Mouse (Mus musculus): ENCODE results near the gene Map1lc3b. TPM values are rescaled to one million over a fixed set of nuclear protein-coding genes. Genes with fewer than 3 reads are reported as not detected.

Map1lc3b gene
- polyA plus RNA-seq, 1 experiment from 2014 or later, result 231 TPM

- H3K27ac ChIP-seq (ENCODE audit: low read depth), result no peak overlapping the region
- H3K27me3 ChIP-seq (replicated peaks; ENCODE audit: control insufficient read depth, insufficient read depth, low read length), result no peaks in the 10 kb centered on the region
- no peaks in the 10 kb centered on the region for H3K4me1 ChIP-seq (replicated peaks; ENCODE audit: control insufficient read depth, insufficient read depth, low read length)
- peaks cover 79% of the 10 kb centered on the region for H3K36me3 ChIP-seq (ENCODE audit: control insufficient read depth, insufficient read depth, low read length)
- ATAC-seq (replicated peaks; ENCODE audit: low FRiP score, low TSS enrichment, low read depth) (no peak), DNase-seq (ENCODE audit: low spot score) (no peak)
- no peak overlapping the region for H3K9ac ChIP-seq (ENCODE audit: low read length)
- 92% methylated on average over 5 of the region's 5 CpGs for WGBS
- H3K9me3 ChIP-seq (ENCODE audit: control insufficient read depth, low read length), result no peaks in the 10 kb centered on the region
- H3K4me3 ChIP-seq (ENCODE audit: low read depth, low read length), result no peak overlapping the region
- no peak overlapping the region for H3K4me2 ChIP-seq (ENCODE audit: low read length)
Measured at GRCm38 (mm10) chr8:121607661-121608060, 17.5 kb downstream of the Map1lc3b start.

GRCm38 (mm10) chr8:121609251-121609650 is 19.1 kb downstream of the Map1lc3b start:
- DNase-seq (ENCODE audit: low spot score) (no peak), ATAC-seq (replicated peaks; ENCODE audit: low FRiP score, low TSS enrichment, low read depth) (no peak)
- Histone ChIP-seq H3K9ac (ENCODE audit: low read length) (no peak overlapping the region), H3K27ac (ENCODE audit: low read depth) (no peak overlapping the region), H3K4me1 (replicated peaks; ENCODE audit: control insufficient read depth, insufficient read depth, low read length) (no peaks in the 10 kb centered on the region), H3K36me3 (ENCODE audit: control insufficient read depth, insufficient read depth, low read length) (peaks cover 65% of the 10 kb centered on the region), H3K4me3 (ENCODE audit: low read depth, low read length) (no peak overlapping the region), H3K9me3 (ENCODE audit: control insufficient read depth, low read length) (no peaks in the 10 kb centered on the region), H3K27me3 (replicated peaks; ENCODE audit: control insufficient read depth, insufficient read depth, low read length) (no peaks in the 10 kb centered on the region), H3K4me2 (ENCODE audit: low read length) (no peak overlapping the region)
- 88% methylated on average over 15 of the region's 15 CpGs for WGBS

GRCm38 (mm10) chr8:121609916-121610315 is 19.8 kb downstream of the Map1lc3b start:
- Histone ChIP-seq H3K4me1 (replicated peaks; ENCODE audit: control insufficient read depth, insufficient read depth, low read length) (no peaks in the 10 kb centered on the region), H3K9ac (ENCODE audit: low read length) (no peak overlapping the region), H3K27ac (ENCODE audit: low read depth) (no peak overlapping the region), H3K27me3 (replicated peaks; ENCODE audit: control insufficient read depth, insufficient read depth, low read length) (no peaks in the 10 kb centered on the region), H3K9me3 (ENCODE audit: control insufficient read depth, low read length) (no peaks in the 10 kb centered on the region), H3K4me3 (ENCODE audit: low read depth, low read length) (no peak overlapping the region), H3K36me3 (ENCODE audit: control insufficient read depth, insufficient read depth, low read length) (peaks cover 58% of the 10 kb centered on the region), H3K4me2 (ENCODE audit: low read length) (no peak overlapping the region)
- DNase-seq (ENCODE audit: low spot score) (no peak), ATAC-seq (replicated peaks; ENCODE audit: low FRiP score, low TSS enrichment, low read depth) (no peak)
- WGBS, result 94% methylated on average over 11 of the region's 11 CpGs

- H3K36me3 ChIP-seq (ENCODE audit: control insufficient read depth, insufficient read depth, low read length), result peaks cover 34% of the 10 kb centered on the region
- no peak overlapping the region for H3K4me2 ChIP-seq (ENCODE audit: low read length)
- no peak overlapping the region for H3K9ac ChIP-seq (ENCODE audit: low read length)
- H3K9me3 ChIP-seq (ENCODE audit: control insufficient read depth, low read length), result no peaks in the 10 kb centered on the region
- DNase-seq (ENCODE audit: low spot score), result no peak
- H3K4me1 ChIP-seq (replicated peaks; ENCODE audit: control insufficient read depth, insufficient read depth, low read length), result no peaks in the 10 kb centered on the region
- no peak overlapping the region for H3K27ac ChIP-seq (ENCODE audit: low read depth)
- H3K4me3 ChIP-seq (ENCODE audit: low read depth, low read length), result no peak overlapping the region
- ATAC-seq (replicated peaks; ENCODE audit: low FRiP score, low TSS enrichment, low read depth), result no peak
- no peaks in the 10 kb centered on the region for H3K27me3 ChIP-seq (replicated peaks; ENCODE audit: control insufficient read depth, insufficient read depth, low read length)
Measured at GRCm38 (mm10) chr8:121613419-121613818, 23.3 kb downstream of the Map1lc3b start.

GRCm38 (mm10) chr8:121619401-121619995 is 29.3 kb downstream of the Map1lc3b start:
- ATAC-seq (replicated peaks; ENCODE audit: low FRiP score, low TSS enrichment, low read depth) (no peak), DNase-seq (ENCODE audit: low spot score) (no peak)
- no peak overlapping the region for H3K9ac ChIP-seq (ENCODE audit: low read length)
- peaks cover 13% of the 10 kb centered on the region for H3K36me3 ChIP-seq (ENCODE audit: control insufficient read depth, insufficient read depth, low read length)
- WGBS, result 48% methylated on average over 7 of the region's 7 CpGs
- no peak overlapping the region; the same call in 1 of the 2 replicates for H3K27ac ChIP-seq (ENCODE audit: low read depth)
- H3K4me2 ChIP-seq (ENCODE audit: low read length), result no peak overlapping the region
- peaks cover 20% of the 10 kb centered on the region for H3K4me1 ChIP-seq (replicated peaks; ENCODE audit: control insufficient read depth, insufficient read depth, low read length)
- H3K4me3 ChIP-seq (ENCODE audit: low read depth, low read length), result no peak overlapping the region
- no peaks in the 10 kb centered on the region for H3K9me3 ChIP-seq (ENCODE audit: control insufficient read depth, low read length)
- no peaks in the 10 kb centered on the region for H3K27me3 ChIP-seq (replicated peaks; ENCODE audit: control insufficient read depth, insufficient read depth, low read length)

- 76% methylated on average over 12 of the region's 12 CpGs for WGBS
- DNase-seq (ENCODE audit: low spot score) (no peak), ATAC-seq (replicated peaks; ENCODE audit: low FRiP score, low TSS enrichment, low read depth) (no peak)
- peaks cover 14% of the 10 kb centered on the region for H3K36me3 ChIP-seq (ENCODE audit: control insufficient read depth, insufficient read depth, low read length)
- H3K4me2 ChIP-seq (ENCODE audit: low read length), result no peak overlapping the region
- H3K4me1 ChIP-seq (replicated peaks; ENCODE audit: control insufficient read depth, insufficient read depth, low read length), result peaks cover 20% of the 10 kb centered on the region
- H3K9me3 ChIP-seq (ENCODE audit: control insufficient read depth, low read length), result no peaks in the 10 kb centered on the region
- H3K4me3 ChIP-seq (ENCODE audit: low read depth, low read length), result no peak overlapping the region
- no peak overlapping the region for H3K9ac ChIP-seq (ENCODE audit: low read length)
- H3K27ac ChIP-seq (ENCODE audit: low read depth), result no peak overlapping the region
- no peaks in the 10 kb centered on the region for H3K27me3 ChIP-seq (replicated peaks; ENCODE audit: control insufficient read depth, insufficient read depth, low read length)
Measured at GRCm38 (mm10) chr8:121620801-121621516, 30.8 kb downstream of the Map1lc3b start.

GRCm38 (mm10) chr8:121621879-121622278 is 31.7 kb downstream of the Map1lc3b start:
- Histone ChIP-seq H3K4me3 (ENCODE audit: low read depth, low read length) (no peak overlapping the region), H3K36me3 (ENCODE audit: control insufficient read depth, insufficient read depth, low read length) (peaks cover 23% of the 10 kb centered on the region), H3K4me2 (ENCODE audit: low read length) (no peak overlapping the region), H3K9me3 (ENCODE audit: control insufficient read depth, low read length) (no peaks in the 10 kb centered on the region), H3K27ac (ENCODE audit: low read depth) (no peak overlapping the region), H3K27me3 (replicated peaks; ENCODE audit: control insufficient read depth, insufficient read depth, low read length) (no peaks in the 10 kb centered on the region), H3K4me1 (replicated peaks; ENCODE audit: control insufficient read depth, insufficient read depth, low read length) (peaks cover 20% of the 10 kb centered on the region), H3K9ac (ENCODE audit: low read length) (no peak overlapping the region)
- no peak for DNase-seq (ENCODE audit: low spot score)
- 71% methylated on average over 1 of the region's 1 CpGs for WGBS
- ATAC-seq (replicated peaks; ENCODE audit: low FRiP score, low TSS enrichment, low read depth), result no peak

GRCm38 (mm10) chr8:121623043-121623442 is 32.9 kb downstream of the Map1lc3b start:
- Histone ChIP-seq H3K4me1 (replicated peaks; ENCODE audit: control insufficient read depth, insufficient read depth, low read length) (peaks cover 20% of the 10 kb centered on the region), H3K27me3 (replicated peaks; ENCODE audit: control insufficient read depth, insufficient read depth, low read length) (no peaks in the 10 kb centered on the region), H3K27ac (ENCODE audit: low read depth) (no peak overlapping the region), H3K36me3 (ENCODE audit: control insufficient read depth, insufficient read depth, low read length) (peaks cover 28% of the 10 kb centered on the region), H3K4me2 (ENCODE audit: low read length) (no peak overlapping the region), H3K9me3 (ENCODE audit: control insufficient read depth, low read length) (no peaks in the 10 kb centered on the region), H3K4me3 (ENCODE audit: low read depth, low read length) (no peak overlapping the region), H3K9ac (ENCODE audit: low read length) (no peak overlapping the region)
- ATAC-seq (replicated peaks; ENCODE audit: low FRiP score, low TSS enrichment, low read depth) (no peak), DNase-seq (ENCODE audit: low spot score) (no peak)
- WGBS, result 84% methylated on average over 8 of the region's 8 CpGs

GRCm38 (mm10) chr8:121628681-121629080 is 38.5 kb downstream of the Map1lc3b start:
- Histone ChIP-seq H3K4me1 (replicated peaks; ENCODE audit: control insufficient read depth, insufficient read depth, low read length) (peaks cover 15% of the 10 kb centered on the region), H3K36me3 (ENCODE audit: control insufficient read depth, insufficient read depth, low read length) (peaks cover 26% of the 10 kb centered on the region), H3K9ac (ENCODE audit: low read length) (no peak overlapping the region), H3K27ac (ENCODE audit: low read depth) (no peak overlapping the region), H3K4me3 (ENCODE audit: low read depth, low read length) (no peak overlapping the region), H3K4me2 (ENCODE audit: low read length) (no peak overlapping the region), H3K27me3 (replicated peaks; ENCODE audit: control insufficient read depth, insufficient read depth, low read length) (no peaks in the 10 kb centered on the region), H3K9me3 (ENCODE audit: control insufficient read depth, low read length) (no peaks in the 10 kb centered on the region)
- DNase-seq (ENCODE audit: low spot score), result no peak
- ATAC-seq (replicated peaks; ENCODE audit: low FRiP score, low TSS enrichment, low read depth), result no peak
- 60% methylated on average over 4 of the region's 4 CpGs for WGBS

Data from intestine, embryonic 14.5 days (tissue).